Mouse (Mus musculus) lung, postnatal 14 days (tissue): Measurements from ENCODE around the gene Zranb2.

Experiments
- DNase-seq: peaks from one replicate; pipeline ENCODE4 v3.0.0; 2021

Gene Zranb2

GRCm38 (mm10) chr3:157579376-157579775 is 45.4 kb downstream of the Zranb2 start:
- peak; percentile 18 for DNase-seq

- DNase-seq = no peak
These were observed 46.3 kb downstream of the Zranb2 start for GRCm38 (mm10) chr3:157580299-157580698.

GRCm38 (mm10) chr3:157581755-157582154 is 47.8 kb downstream of the Zranb2 start:
- no peak for DNase-seq

- no peak for DNase-seq
These were observed 48.9 kb downstream of the Zranb2 start for GRCm38 (mm10) chr3:157582626-157583405.

- no peak for DNase-seq
These were observed 63.9 kb downstream of the Zranb2 start for GRCm38 (mm10) chr3:157597837-157598379.
